Mouse (Mus musculus) monocyte, adult 5-6 weeks (primary cell): ENCODE measurements at regions not wholly inside any gene's neighbourhood (a gene's known extent, or its start where the extent isn't known, plus 50 kb on each side); places are given as distances from the start of the nearest gene placed in this dataset.

Experiments used
- ATAC-seq: fragments of 153-309, 156-312 bp; replicated peaks from 2 replicates; pipeline ENCODE4 v1.8.0; 2017; ENCODE audit warnings: mild to moderate bottlenecking; ENCODE audit not compliant: low TSS enrichment, insufficient number of reproducible peaks, severe bottlenecking, poor library complexity, low FRiP score

- no peak for ATAC-seq
Observed at GRCm38 (mm10) chr2:75046892-75047291, 221.3 kb downstream of the Mtx2 start.

- ATAC-seq = no peak
Observed at GRCm38 (mm10) chr2:75048071-75048470, 222.5 kb downstream of the Mtx2 start.

GRCm38 (mm10) chr2:75054474-75055186 lies 229.0 kb downstream of the Mtx2 start:
- no peak for ATAC-seq

- no peak for ATAC-seq
Observed at GRCm38 (mm10) chr2:75055187-75055543, 229.6 kb downstream of the Mtx2 start.

GRCm38 (mm10) chr2:75061009-75061408 lies 235.4 kb downstream of the Mtx2 start:
- no peak for ATAC-seq

GRCm38 (mm10) chr2:75061456-75062188 lies 236.0 kb downstream of the Mtx2 start:
- no peak for ATAC-seq

GRCm38 (mm10) chr2:75062189-75062510 lies 236.5 kb downstream of the Mtx2 start:
- ATAC-seq = no peak

- ATAC-seq = no peak
Observed at GRCm38 (mm10) chr2:75064406-75065115, 239.0 kb downstream of the Mtx2 start.

GRCm38 (mm10) chr2:75065304-75065703 lies 239.7 kb downstream of the Mtx2 start:
- ATAC-seq = no peak

GRCm38 (mm10) chr2:75069321-75069720 lies 243.7 kb downstream of the Mtx2 start:
- ATAC-seq = no peak

GRCm38 (mm10) chr2:75072021-75072420 lies 246.4 kb downstream of the Mtx2 start:
- ATAC-seq = no peak

- no peak for ATAC-seq
Observed at GRCm38 (mm10) chr2:75072471-75072870, 246.9 kb downstream of the Mtx2 start.

- no peak for ATAC-seq
Observed at GRCm38 (mm10) chr2:75073178-75073577, 247.6 kb downstream of the Mtx2 start.

- no peak for ATAC-seq
Observed at GRCm38 (mm10) chr2:75087164-75087563, 261.6 kb downstream of the Mtx2 start.

- no peak for ATAC-seq
Observed at GRCm38 (mm10) chr2:75089186-75089585, 263.6 kb downstream of the Mtx2 start.

- ATAC-seq = no peak
Observed at GRCm38 (mm10) chr2:75089616-75090015, 264.0 kb downstream of the Mtx2 start.

- ATAC-seq = no peak
Observed at GRCm38 (mm10) chr2:75090439-75090838, 264.8 kb downstream of the Mtx2 start.

- no peak for ATAC-seq
Observed at GRCm38 (mm10) chr2:75101501-75101900, 275.9 kb downstream of the Mtx2 start.

- ATAC-seq = no peak
Observed at GRCm38 (mm10) chr2:75112751-75113150, 287.1 kb downstream of the Mtx2 start.

- no peak for ATAC-seq
Observed at GRCm38 (mm10) chr2:75114375-75114774, 288.8 kb downstream of the Mtx2 start.
